Mouse (Mus musculus): ENCODE measurements around the gene Zfp260. TPM values are rescaled to one million over a fixed set of nuclear protein-coding genes. Genes with fewer than 3 reads are reported as not detected.

Zfp260 gene
- total RNA-seq, 1 experiment: 40.4 TPM

DNA sequence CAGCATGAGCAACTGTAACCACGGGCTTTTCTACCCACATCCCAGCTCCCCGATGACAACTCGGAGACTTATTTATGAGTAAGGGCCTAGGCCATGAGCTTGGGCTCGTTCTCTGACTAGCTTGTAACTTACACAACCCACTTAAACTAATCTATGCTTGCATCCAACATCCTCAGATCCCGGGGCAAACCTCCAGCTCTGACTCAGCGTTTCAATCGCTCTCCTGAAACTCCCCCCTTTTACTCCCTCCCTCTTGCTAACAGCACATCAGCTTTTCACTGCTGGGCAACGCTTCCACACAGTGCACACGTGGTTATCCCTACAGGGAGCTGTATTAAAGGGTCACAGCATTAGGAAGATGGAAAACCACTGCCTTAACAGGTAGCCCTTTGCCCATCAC, 8.1 kb upstream of the Zfp260 start:
- Histone ChIP-seq H3K9ac (ENCODE audit: insufficient read depth, low read depth, low read length, poor library complexity, severe bottlenecking) (no peak overlapping the region), H3K36me3 (ENCODE audit: control insufficient read depth, insufficient read depth, low read length, poor library complexity, severe bottlenecking) (peaks cover 19% of the 10 kb centered on the region), H3K9me3 (ENCODE audit: control insufficient read depth, insufficient read depth, low read depth, low read length) (no peaks in the 10 kb centered on the region), H3K27ac (ENCODE audit: insufficient read depth, low read depth, low read length, poor library complexity, severe bottlenecking) (no peak overlapping the region), H3K4me3 (ENCODE audit: insufficient read depth in 1 of 2, low read depth in 1 of 2, low read length in 2 of 2, poor library complexity in 1 of 2, severe bottlenecking in 1 of 2) (no peak overlapping the region), H3K4me1 (ENCODE audit: control insufficient read depth in 2 of 2, insufficient read depth in 2 of 2, low read length in 2 of 2, poor library complexity in 1 of 2) (peaks cover 3 to 5% of the 10 kb centered on the region in 2 experiments)
- no peak for DNase-seq (ENCODE audit: low read depth, low spot score)
- in situ Hi-C loops (cut with MboI; ENCODE audit: low sequenced_read_pairs in 2 of 2, unreplicated experiment in 2 of 2): no loop called here
- TF ChIP-seq HCFC1 (IDR thresholded peaks at IDR 0.05; ENCODE audit: borderline replicate concordance, insufficient read depth, low read length) (no peak), CHD2 (IDR thresholded peaks at IDR 0.05; ENCODE audit: low read depth, low read length) (no peak), ZNF384 (IDR thresholded peaks at IDR 0.05; ENCODE audit: low read depth, low read length) (no peak), ZC3H11A (IDR thresholded peaks at IDR 0.05; ENCODE audit: borderline replicate concordance, low read depth, low read length) (no peak), MAFK (IDR thresholded peaks at IDR 0.05; ENCODE audit: insufficient read depth, low read depth, low read length) (0 out of 2 replicates have a peak, but pooled peaks have one; percentile 8)

DNA sequence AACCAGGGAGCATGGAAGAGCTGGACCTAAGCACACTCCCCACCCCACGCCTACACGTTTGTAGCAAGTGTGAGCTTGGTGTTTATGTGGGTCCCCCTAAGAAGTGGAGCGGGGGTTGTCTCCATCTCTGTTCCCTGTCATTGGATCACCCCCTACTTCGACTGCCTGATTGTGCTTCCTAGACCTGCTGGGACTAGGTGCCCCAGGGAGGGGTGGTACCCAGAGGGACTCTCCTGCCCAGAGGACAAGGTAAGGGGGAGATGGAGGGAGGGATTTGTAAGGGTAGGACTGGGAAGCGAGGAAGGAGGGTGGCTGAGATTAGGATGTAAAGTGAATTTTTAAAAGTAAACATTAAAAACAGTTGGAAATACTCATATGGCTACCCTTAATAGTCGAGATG, 5.2 kb upstream of the Zfp260 start:
- H3K9ac ChIP-seq (ENCODE audit: insufficient read depth, low read depth, low read length, poor library complexity, severe bottlenecking): peak overlapping the region; percentile 93
- in situ Hi-C loops (cut with MboI; ENCODE audit: low sequenced_read_pairs in 2 of 2, unreplicated experiment in 2 of 2): no loop called here
- no peaks in the 10 kb centered on the region for H3K9me3 ChIP-seq (ENCODE audit: control insufficient read depth, insufficient read depth, low read depth, low read length)
- H3K36me3 ChIP-seq (ENCODE audit: control insufficient read depth, insufficient read depth, low read length, poor library complexity, severe bottlenecking): peaks cover 15% of the 10 kb centered on the region
- TF ChIP-seq ZNF384 (IDR thresholded peaks at IDR 0.05; ENCODE audit: low read depth, low read length): no peak
- no peak for TF ChIP-seq MAFK (IDR thresholded peaks at IDR 0.05; ENCODE audit: insufficient read depth, low read depth, low read length)
- TF ChIP-seq CHD2 (IDR thresholded peaks at IDR 0.05; ENCODE audit: low read depth, low read length): no peak
- TF ChIP-seq HCFC1 (IDR thresholded peaks at IDR 0.05; ENCODE audit: borderline replicate concordance, insufficient read depth, low read length): no peak
- no peak for TF ChIP-seq ZC3H11A (IDR thresholded peaks at IDR 0.05; ENCODE audit: borderline replicate concordance, low read depth, low read length)
- peak overlapping the region; percentile 74 to 97 for H3K4me3 ChIP-seq (ENCODE audit: insufficient read depth in 1 of 2, low read depth in 1 of 2, low read length in 2 of 2, poor library complexity in 1 of 2, severe bottlenecking in 1 of 2)
- DNase-seq (ENCODE audit: low read depth, low spot score): no peak
- H3K27ac ChIP-seq (ENCODE audit: insufficient read depth, low read depth, low read length, poor library complexity, severe bottlenecking): no peak overlapping the region; the same call in 1 of the 2 replicates
- H3K4me1 ChIP-seq (ENCODE audit: control insufficient read depth in 2 of 2, insufficient read depth in 2 of 2, low read length in 2 of 2, poor library complexity in 1 of 2): peaks cover 5 to 10% of the 10 kb centered on the region in 2 experiments

DNA sequence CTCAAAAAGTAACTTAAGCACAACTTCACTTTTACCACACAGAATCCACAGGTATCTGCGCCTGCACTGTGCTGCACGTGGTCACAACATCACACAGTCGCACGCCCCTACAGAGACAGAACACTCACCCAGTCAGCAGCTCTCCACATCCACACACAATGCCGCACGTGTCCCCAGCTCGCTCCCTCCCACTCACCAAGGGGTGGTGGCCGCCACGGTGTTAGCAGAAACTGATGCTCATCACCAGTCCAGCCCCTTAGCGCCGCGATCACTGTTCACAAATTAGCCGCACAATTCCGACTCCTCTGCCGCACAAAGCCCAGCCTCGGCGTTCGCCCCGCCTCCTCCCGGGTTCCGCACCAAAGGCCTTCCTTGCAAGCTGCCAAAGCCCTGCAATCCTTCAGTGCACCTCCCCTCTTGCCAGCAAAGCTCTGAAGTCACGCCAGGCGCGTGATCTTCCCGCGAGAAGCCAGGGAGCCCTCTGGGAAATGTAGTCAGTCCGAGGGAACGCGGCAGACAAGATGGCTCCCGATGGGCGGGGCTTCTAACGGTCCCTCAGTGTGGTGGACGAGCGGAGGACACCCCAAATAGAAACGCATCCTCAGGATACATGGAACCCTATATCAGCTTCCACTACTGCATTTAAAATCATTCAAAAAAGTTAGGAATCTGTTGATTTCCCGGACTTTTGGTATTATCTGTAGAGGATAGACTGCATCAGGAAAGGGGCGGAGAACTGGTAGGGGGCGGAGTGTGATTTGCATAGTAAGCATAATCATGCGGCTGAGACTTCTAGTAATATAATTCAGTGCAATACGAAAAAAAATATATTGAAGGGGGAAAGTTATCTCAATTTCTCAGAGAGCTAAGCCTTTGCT, 4.2 kb upstream of the Zfp260 start, which contains the start of the genes Gm26920 and Zfp566:
TSS of gene Gm26920 (minus strand) at position 319 of the 878 bp plus-strand sequence.
TSS of gene Zfp566 (minus strand) at position 436 of the 878 bp plus-strand sequence.
- Histone ChIP-seq H3K27ac (ENCODE audit: insufficient read depth, low read depth, low read length, poor library complexity, severe bottlenecking) (peak within 1 kb of the TSS; percentile 85), H3K4me3 (ENCODE audit: insufficient read depth in 1 of 2, low read depth in 1 of 2, low read length in 2 of 2, poor library complexity in 1 of 2, severe bottlenecking in 1 of 2) (peak within 1 kb of the TSS; percentile 74 to 97), H3K36me3 (ENCODE audit: control insufficient read depth, insufficient read depth, low read length, poor library complexity, severe bottlenecking) (peaks cover 9% of the 10 kb centered on the region), H3K9me3 (ENCODE audit: control insufficient read depth, insufficient read depth, low read depth, low read length) (no peaks in the 10 kb centered on the region), H3K4me1 (ENCODE audit: control insufficient read depth in 2 of 2, insufficient read depth in 2 of 2, low read length in 2 of 2, poor library complexity in 1 of 2) (peaks cover 5 to 10% of the 10 kb centered on the region in 2 experiments), H3K9ac (ENCODE audit: insufficient read depth, low read depth, low read length, poor library complexity, severe bottlenecking) (peak within 1 kb of the TSS; percentile 93)
- peak; percentile 96 for DNase-seq (ENCODE audit: low read depth, low spot score)
- TF ChIP-seq ZC3H11A (IDR thresholded peaks at IDR 0.05; ENCODE audit: borderline replicate concordance, low read depth, low read length): no peak
- TF ChIP-seq HCFC1 (IDR thresholded peaks at IDR 0.05; ENCODE audit: borderline replicate concordance, insufficient read depth, low read length): peak; percentile 96
- peak; percentile 91 for TF ChIP-seq MAFK (IDR thresholded peaks at IDR 0.05; ENCODE audit: insufficient read depth, low read depth, low read length)
- TF ChIP-seq CHD2 (IDR thresholded peaks at IDR 0.05; ENCODE audit: low read depth, low read length): peak; percentile 100
- in situ Hi-C loops (cut with MboI; ENCODE audit: low sequenced_read_pairs in 2 of 2, unreplicated experiment in 2 of 2): no loop called here

DNA sequence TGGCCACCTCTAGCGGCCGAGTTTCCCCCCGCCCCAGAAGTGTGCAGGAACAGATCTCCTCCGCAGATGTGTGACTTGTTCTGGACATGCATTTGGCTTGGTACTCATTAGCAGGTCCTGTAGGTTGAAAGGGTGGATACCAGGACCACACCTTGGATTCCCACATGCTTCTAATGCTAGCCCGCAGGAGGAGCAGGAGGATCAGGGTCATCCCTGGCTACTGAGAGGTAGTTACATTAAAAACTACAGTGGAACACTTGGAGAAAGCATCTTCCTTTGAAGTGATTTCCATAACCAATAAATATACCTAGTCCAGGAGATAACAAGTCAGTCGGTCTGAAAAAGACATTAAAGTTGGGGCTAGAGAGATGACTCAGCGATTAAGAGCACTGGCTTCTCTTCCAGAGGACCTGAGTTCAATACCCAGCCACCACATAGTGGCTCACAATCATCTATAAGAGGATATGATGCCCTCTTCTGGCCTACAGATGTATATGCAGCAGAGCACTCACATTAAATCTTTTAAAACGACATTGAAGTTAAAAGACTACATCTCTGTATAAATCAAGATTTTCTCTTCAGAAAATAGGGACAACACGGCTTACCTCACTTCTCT, 3.5 kb upstream of the Zfp260 start:
- no peak for DNase-seq (ENCODE audit: low read depth, low spot score)
- Histone ChIP-seq H3K36me3 (ENCODE audit: control insufficient read depth, insufficient read depth, low read length, poor library complexity, severe bottlenecking) (peaks cover 4% of the 10 kb centered on the region; the same call in 1 of the 2 replicates), H3K9me3 (ENCODE audit: control insufficient read depth, insufficient read depth, low read depth, low read length) (no peaks in the 10 kb centered on the region), H3K4me3 (ENCODE audit: insufficient read depth in 1 of 2, low read depth in 1 of 2, low read length in 2 of 2, poor library complexity in 1 of 2, severe bottlenecking in 1 of 2) (peak overlapping the region; percentile 63), H3K27ac (ENCODE audit: insufficient read depth, low read depth, low read length, poor library complexity, severe bottlenecking) (peak overlapping the region; percentile 85), H3K9ac (ENCODE audit: insufficient read depth, low read depth, low read length, poor library complexity, severe bottlenecking) (peak overlapping the region; percentile 72; the same call in 1 of the 2 replicates), H3K4me1 (ENCODE audit: control insufficient read depth in 2 of 2, insufficient read depth in 2 of 2, low read length in 2 of 2, poor library complexity in 1 of 2) (peaks cover 5 to 8% of the 10 kb centered on the region in 2 experiments)
- TF ChIP-seq MAFK (IDR thresholded peaks at IDR 0.05; ENCODE audit: insufficient read depth, low read depth, low read length): peak; percentile 32; the same call in 1 of the 2 replicates
- no peak for TF ChIP-seq ZNF384 (IDR thresholded peaks at IDR 0.05; ENCODE audit: low read depth, low read length)
- in situ Hi-C loops (cut with MboI; ENCODE audit: low sequenced_read_pairs in 2 of 2, unreplicated experiment in 2 of 2): no loop called here

Measured in ES-E14 (cell line).